Mouse (Mus musculus) heart, adult 9 months (tissue): ENCODE measurements around the gene Dlgap1.
A peak's percentile ranks its signal among the peaks of the same experiment; 100 is the strongest.

Experiments
- DNase-seq, 2 experiments: peaks; one replicate each; pipeline ENCODE4 v3.0.0; 2022; ENCODE audit warnings: low spot score in 2 of 2

Gene Dlgap1

DNA sequence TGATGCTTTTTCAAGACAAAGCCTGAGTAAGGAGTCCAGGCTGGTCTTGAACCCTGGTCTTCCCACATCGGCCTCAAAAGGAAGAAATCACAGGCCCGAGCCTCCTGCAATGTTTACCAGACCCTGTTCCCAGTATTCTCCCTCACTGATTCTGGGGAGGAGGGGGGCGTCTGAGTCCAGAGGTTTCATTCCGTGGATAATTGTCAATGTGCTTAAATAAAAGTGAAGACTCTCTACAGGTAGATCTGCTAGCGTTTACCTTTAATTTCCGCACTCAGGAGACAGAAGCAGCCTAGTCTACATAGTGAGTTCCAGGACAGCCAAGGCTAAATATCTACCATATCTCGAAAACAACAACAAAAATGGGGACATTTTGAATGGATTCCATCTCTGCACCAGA is 785.8 kb downstream of the Dlgap1 start:
- DNase-seq = no peak

DNA sequence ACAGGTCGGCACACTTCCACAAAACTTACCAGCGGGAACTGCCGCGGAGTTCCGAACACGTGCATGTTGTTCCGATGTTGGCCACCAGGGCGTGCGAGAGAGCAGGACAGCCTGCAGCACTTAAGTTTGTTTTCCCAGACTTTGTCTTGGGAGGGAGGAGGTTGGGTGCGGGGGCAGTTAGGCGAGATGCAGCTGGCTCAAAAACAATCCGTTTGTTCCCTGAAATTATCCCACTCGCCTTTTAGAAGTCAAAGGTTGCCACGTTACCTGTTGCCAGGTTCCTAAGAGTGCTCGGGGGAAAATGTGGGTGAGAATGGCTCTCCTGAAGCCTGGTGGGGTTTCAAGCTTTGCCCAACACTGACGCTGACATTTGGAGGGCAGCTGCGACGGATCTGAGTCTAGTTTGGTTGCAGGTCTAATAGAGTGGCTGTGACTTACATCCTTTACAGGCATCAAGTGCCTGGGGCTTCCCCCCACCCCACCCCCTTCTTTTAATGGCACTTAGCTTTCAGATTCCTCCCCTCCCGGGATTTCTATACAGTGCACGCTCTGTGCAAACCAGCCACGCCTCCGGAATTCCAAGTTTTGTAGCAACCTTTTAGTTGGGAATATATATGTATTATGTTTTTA is 786.3 kb downstream of the Dlgap1 start:
- DNase-seq = peak; percentile 71 to 87

DNA sequence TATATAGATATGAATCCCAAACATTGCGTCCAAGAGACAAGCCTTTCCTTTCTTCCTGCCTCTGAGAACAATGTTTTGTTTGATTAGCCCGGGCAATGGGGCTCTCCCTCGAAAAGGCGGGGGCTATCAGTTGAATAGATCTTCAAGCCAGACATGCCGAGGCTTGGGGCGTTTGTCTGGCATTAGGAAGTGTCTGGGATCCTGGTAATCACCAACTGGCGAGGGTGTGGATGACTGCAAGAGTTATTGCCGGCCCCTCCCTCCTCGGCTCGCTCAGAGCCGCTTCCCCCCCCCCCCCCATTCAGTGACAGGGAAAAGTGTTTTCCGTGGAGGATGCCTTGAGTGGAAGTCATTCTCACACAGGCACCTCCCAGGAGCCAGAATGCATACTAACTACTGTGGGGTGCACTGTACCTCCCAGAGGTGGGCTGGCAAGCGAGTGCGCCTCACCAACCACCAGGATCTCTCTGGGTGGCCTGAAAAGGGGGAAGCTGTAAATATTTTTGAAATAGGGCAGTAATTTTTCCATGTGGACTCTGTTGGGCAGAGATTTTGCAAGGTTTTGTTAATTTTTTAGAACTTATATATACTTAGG is 786.9 kb downstream of the Dlgap1 start:
- peak in 1 of 2 experiments; percentile 43 for DNase-seq

DNA sequence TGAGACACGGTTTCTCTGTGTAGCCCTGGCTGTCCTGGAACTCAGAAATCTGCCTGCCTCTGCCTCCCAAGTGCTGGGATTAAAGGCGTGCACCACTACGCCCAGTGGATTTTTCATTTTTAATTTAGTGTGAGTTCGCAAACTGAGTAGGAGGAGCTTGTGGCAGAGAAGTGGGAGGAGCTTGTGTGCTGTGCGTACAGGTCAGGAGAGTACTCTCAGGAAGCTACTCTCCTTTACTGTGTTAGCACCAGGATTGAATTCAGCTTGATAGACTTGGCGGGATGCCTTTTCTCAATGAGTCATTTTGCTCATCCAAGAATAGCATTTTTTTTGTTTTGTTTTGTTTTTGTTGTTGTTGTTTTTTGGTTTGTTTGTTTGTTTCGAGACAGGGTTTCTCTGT is 793.1 kb downstream of the Dlgap1 start:
- no peak for DNase-seq

DNA sequence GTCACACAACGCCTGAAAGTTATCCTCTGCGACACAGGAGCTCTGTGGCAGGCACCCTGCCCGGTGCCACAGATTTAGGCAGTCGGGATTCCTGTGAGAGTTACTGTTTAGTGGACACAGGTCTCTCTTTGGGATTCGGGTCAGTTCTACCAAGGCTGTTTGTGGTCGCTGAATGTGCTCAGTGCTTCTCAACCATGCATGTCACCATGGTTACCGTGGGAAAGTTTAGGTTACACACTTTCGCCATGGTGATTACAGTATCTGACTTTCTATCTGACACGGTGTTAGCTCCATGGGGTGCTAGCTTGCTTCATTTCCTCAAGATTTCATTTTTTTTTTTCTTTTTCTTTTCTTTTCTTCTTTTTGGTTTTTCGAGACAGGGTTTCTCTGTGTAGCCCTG is 793.8 kb downstream of the Dlgap1 start:
- DNase-seq = no peak

DNA sequence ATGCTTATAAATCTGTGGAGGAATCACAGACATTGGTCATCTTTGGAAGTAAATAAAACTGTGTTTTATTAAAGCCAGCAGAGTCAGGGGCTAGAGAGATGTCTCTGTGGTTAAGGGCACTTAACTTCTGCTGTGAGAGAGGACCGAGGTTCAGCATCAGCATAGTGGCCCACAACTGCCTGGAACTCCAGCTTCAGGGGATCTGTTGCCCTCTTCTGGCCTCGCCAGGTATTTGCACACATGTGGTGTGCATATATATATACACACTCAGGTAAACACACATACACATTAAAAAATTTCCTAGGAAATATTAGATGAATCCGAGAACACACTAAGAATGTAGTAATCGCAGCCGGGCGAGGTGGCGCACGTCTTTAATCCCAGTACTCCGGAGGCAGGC is 796.5 kb downstream of the Dlgap1 start:
- DNase-seq = no peak

DNA sequence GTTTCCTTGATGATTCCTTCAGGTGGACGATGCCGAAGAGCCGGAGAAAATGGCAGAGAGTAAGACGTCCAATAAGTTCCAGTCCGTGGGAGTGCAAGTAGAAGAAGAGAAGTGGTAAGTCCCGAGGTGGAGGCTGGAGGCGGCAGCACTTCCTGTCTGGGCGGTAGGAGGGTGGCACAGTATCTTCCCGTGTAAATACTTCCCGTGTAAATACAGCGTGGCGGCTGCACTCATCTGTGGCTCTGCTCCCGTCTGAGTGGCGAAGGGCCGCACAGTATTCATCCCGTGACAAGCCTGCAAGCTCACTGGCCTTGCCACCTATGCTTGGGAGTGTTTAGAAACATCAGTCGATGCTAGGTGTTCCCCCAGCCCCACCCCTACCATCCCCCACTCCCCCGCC is 797.1 kb downstream of the Dlgap1 start:
- DNase-seq = no peak

DNA sequence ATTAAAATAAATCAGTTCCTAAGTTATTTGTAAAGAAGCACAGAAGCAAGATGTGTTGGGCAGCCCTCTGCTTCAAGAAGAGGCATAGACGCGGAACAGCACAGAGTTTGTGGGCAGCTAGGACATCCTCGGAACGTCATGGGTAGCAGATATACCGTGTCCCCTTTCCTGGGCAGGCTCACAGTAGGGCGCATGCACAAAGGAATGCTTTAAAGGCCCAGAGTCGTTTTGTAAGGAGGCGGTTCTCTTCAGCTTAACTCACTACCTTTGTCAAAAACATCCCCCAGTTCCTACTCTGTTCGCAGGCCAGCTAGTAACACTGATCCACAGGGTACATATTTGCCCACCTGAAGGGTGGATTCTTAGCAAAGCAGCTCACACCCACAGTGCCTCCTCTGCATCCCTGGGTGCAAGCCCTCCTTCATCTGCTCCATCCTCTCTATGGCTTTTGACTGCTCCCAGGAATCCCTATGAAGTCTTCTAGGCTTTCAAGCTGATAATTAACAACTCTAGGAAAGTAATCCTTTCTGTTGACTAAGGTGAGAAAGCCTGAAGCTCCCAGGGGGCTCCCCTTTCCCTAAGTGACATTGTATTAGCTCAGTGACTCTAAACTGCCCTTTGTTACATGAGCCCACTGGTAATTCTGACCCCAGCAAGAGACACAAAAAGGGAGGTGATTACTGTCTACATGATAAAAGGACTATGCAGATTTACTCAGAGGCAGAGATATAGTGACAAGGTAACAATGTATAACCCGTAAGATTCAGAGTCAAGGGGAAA is 803.4 kb downstream of the Dlgap1 start:
- DNase-seq = no peak

DNA sequence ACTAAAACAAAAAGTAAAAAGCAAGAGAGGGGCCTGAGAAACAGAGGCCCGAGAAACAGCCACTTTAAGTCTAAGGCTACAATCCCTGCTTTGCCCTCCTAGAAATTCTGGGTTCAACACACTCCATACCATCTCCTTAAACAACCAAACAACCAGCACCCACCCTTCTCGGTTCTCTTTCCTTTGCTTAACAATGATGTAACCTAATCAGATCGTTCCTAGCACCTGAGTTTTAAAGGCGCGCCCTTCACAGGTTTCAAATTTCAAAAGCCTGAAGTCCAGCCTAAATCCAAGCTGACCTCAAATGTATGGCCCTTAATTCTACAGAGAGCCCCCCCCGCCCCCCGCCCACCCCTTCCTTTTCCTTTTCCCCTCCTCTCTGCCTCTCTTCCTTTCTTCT is 810.9 kb downstream of the Dlgap1 start:
- no peak for DNase-seq

DNA sequence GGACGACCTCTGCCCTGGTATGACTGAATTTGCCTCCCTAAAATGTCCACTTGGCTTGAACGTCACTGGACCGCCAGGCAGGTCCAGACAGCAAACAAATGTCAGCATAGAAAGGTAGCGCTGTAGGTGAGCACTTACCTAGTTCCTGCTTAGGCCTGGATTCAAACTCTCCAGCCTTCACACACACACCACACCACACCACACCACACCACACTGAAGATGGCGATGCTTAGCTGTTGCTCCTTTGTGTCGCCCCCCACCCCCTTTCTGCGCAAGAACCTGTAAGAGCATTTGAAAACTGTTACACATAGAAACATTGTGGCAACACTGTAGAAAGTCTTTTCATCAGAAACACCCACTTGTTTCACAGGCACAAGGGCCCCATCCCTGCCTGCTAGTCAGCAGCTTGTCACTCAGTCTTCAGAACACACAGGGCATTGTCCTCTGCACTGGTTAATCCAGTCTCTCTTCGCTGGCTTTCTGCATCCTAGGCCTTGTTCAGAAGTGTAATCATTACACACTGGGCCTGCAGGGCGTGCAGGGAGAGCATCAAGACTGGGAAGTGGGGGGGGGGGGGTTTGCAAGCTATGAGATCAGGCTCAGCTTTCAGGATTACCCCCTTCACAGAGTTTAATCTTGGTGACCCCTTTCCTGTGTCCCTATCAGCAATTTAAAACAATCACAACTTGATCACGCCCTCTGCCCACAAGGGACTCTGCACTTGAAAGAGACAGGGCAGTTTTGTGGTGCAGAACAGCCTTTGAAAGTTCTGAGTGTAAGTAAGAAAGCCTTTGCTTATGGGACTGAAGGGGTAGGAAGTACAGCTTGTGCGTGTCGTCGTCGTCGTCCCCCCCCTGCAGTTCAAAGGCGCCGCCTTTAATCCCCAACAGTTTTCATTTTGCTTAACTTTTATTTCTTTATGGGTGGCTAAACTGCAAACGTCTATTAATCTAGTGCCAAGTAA is 812.1 kb downstream of the Dlgap1 start:
- DNase-seq = no peak

DNA sequence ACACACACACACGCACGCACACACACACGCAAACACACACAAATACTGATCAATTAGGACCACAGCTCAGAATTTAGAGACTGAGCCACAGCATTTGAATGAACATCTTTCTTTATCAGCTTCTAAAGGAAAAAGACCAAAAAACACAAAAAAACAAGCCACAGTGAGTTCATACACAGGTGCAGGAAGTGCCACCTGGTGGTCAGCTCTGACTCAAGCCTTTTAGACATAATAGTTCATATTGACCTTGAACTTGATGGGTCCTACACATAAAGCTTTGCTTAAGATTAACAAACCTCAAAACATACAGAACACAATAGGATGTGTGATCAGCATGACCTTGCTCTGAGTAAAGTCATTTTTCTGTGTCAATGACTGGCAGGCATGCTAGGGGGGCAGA is 814.4 kb downstream of the Dlgap1 start:
- no peak for DNase-seq

DNA sequence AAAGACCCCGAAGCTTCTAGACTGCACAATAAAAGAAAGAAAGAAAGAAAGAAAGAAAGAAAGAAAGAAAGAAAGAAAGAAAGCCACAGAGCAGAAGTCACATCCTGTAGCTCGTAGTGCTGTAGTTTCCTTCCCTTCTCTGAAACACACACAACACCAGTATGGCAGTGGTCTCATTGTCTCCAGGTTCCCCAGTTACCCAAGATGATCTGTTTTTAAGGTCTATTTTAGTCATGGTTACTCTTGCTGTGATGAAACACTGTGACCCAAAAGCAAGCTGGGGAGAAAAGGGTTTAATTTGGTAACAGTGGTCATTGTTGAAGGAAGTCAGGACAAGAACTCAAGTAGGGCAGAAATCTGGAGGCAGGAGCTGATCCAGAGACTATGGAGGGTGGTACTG is 818.5 kb downstream of the Dlgap1 start:
- DNase-seq = no peak

DNA sequence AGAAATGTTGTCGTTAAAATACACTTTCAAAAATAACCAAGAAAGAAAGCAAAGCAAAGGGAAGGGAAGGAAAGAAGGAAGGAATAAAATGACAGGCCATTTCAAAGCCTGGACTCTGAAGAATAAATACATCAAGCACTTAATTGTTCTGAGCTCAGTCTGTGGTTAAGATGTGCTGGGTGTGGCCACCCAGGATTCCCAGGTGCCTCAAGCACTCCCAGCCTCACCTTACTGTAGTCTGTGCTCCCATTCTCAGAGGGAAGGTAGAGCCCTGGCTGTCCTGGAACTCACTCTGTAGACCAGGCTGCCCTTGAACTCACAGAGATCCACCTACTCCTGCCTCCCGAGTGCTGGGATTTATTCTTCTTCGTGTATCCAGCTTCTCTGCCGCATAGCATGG is 821.9 kb downstream of the Dlgap1 start:
- no peak for DNase-seq

DNA sequence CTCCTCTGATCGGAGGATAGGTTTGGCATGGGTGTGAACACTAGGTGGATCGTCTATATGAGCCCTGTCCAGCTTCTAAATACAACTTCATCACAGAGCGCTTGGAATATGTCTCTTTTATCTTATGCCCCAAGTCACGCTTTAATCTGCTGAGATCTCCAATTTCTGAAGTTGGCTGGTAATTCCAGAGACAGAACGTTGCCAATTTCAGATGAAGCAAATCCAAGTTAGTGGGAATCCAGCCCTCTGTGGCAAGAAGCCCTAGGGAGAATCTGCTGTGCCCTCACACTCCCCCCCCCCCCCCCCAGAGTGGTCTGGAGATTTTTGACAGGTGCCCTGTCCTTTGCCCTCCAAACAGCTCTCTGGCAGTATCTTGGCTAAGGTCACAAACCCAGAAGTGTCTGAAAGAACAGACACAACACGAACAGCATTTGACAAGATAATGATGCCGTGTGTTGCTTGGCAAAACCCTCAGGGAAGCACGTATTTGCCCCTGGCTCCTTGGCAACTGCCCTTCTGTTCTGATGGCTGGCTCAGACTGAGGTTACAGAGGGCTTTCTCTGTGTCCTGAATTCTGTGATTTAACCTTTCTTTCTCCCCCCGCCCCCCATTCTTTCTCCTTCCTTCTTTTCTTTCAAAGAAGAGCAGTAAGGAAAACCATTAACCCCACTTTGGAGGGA is 822.9 kb downstream of the Dlgap1 start:
- DNase-seq = no peak

DNA sequence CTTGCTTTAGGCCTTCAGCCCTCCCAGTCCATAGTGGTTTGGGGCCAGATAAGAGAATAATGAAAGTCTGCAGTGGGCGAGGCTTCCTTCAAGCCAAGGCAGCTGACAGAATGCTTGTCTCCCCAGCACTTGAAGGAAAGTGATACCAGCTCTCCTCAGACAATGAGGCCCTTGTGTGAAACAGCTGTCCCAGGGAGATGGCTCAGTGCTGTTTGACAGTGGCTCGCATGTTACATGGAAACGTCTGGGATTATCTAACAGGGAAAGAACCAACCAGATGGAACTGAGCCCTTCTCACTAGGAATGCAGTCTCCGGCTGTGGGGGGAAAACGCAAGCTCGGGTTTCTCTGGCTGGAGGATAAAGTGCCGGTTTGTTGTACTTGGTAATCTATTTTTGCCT is 825.4 kb downstream of the Dlgap1 start:
- DNase-seq = peak; percentile 23 to 35

DNA sequence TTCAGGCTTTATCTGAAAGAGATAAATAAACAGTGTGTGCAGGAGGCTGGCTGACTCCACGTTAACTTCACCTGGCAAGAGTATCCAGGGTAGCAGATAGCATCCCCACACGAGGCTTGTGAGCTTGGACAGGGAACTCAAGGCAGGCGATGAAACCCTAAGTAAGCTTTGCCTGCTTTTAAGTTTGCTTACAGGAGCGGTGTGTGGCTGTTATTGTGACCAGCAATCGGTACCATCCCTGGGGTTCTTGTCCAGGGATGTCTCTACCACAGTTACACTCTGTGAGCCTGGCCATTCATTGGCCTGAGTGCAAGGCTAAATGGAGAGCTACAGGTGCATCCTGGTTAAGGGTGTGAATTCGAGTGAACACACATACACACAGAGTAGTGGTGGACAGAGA is 825.8 kb downstream of the Dlgap1 start:
- no peak for DNase-seq

DNA sequence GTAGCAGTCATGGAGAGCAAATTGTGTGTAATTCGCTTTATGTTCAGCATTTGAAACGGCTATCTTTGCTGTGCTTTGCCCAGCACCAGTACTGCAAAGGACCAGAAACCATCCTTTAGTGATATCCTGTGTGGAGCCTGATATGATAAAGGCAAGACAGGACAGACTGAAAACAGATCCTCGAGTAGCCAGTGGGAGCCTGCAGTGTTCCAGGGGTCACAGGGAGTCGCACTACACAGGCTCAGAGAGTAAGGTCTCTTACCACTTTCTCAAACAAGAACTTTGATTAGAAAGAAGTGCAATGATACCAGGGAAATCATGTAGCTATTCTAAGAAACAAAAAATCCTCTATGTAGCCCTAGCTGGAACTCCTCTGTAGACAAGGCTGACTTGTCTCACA is 826.3 kb downstream of the Dlgap1 start:
- DNase-seq = no peak

DNA sequence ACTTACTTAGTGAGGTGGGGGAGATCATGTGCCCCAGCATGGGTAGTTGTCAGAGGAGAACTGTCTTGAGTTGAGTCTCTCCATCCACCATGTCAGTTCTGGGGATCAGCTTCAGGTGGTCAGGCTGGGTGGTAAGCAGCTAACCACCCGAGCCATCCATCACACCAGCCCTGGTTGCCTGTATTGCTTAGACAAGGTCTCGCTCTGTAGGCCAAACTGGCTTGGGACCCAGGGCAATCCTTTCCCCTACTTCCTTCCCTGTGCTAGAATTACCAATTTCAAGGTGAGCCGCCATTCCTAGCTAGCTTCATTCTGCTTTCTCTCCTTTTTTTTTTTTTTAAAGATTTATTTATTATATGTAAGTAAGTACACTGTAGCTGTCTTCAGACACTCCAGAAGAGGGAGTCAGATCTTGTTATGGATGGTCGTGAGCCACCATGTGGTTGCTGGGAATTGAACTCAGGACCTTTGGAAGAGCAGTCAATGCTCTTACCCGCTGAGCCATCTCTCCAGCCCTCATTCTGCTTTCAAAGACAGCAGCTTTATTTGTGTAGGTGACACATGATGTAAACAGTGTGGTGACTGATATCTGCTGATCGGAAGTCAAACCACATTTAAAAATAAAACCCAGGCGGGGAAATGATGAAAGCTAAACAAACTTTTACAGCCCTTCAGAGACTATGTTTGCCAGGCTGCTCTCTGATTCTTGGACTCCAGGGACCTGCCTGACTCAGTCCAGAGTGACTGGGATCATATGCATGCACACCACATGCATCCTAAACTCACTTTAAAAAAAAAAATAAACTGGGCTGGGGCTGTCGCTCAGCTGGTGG is 828.3 kb downstream of the Dlgap1 start:
- DNase-seq = no peak

DNA sequence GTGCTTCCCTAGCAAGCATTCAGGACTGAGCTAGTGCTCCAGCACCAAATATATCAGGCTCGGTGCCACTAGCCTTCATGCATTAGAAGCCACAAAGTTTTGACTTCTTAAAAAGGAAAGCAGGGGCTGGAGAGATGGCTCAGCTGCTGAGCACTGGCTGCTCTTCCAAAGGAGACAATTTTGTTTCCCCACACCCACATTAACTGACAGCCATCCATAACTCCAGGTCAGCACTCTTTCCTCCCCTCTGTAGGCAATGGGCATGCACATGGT is 828.8 kb downstream of the Dlgap1 start:
- DNase-seq = no peak

DNA sequence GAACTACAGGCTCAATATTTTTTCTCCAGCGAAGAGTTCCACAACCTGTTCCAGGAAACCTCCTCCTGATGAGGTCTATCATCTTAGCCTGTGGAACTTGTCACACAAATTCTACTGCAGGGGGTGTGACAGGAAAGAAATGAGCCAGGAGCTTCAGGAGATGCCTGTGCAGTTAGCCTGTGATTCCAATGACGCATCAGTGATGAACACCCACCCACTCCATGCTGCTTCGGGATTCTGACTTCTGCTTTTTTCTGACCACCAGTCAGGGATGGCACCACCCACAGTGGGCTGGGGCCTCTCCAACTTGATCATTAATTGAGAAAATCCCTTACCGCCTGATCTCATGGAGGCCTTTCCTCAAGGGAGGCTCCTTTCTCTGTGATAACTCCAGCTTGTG is 830.4 kb downstream of the Dlgap1 start:
- DNase-seq = no peak

DNA sequence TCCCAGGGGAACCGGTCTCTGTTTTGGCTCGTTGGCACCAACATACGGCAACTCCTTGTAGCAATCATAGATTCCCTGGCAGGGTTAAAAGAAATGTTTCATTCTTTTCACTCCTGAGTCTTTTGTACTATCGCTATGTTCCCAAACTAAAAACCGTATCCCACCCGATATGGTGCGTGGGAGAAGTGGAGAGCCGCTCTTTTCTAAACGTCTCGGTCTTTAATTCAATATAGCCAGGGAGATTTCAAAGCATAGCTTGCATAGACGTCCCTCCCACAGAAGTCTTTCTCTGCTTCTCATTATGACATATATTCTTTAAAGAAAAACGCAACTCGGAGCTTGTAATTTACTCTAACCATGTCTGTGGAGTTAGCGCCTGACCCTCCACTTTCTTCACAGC is 833.1 kb downstream of the Dlgap1 start:
- no peak for DNase-seq
